Comparison of ENCODE assay signal across 13 mouse cellular contexts in the genomic region with DNA sequence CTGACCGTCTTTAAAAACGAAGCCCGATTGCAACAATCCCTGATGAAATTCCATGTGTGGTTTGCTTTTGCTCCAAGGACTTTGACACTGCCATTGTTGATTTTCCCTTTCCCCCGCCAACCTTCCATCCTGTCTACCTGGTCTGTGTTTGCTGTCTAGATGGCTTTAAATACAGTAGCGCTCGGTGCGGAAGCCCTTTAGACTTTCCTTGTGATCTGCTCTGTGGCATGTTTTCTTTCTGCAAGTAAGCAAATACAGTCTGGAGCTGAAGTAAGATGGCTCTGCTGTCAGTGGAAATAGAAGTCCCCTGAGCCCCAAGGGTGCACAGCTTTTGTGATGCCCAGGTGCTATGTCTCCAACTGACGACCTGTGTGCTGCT. TPM values are rescaled to one million over a fixed set of nuclear protein-coding genes. Genes with fewer than 3 reads are reported as not detected.
A peak's percentile ranks its signal among the peaks of the same experiment; 100 is the strongest.
DNase-seq lines count a peak whose midpoint lies in the region; ATAC-seq and TF ChIP-seq lines count a peak whose summit lies in the region.
"Had no signal": no experiment of that assay in that cellular context is flagged by ENCODE, and none has a peak within 500 bp of the region (broad histone marks: within the 10 kb centered on the region; RNA-seq: fewer than 3 reads in every experiment).

No protein-coding gene starts in this region.

- no peaks in the 10 kb centered on the region for H3K9me3 ChIP-seq in forebrain, embryonic 13.5 days (replicated peaks)
- H3K9me3 ChIP-seq in intestine, postnatal 0 days (ENCODE audit: control insufficient read depth) = no peaks in the 10 kb centered on the region
- no peaks in the 10 kb centered on the region for H3K9me3 ChIP-seq in midbrain, embryonic 16.5 days (replicated peaks; ENCODE audit: control insufficient read depth, low read length, poor library complexity, severe bottlenecking)
- H3K9me3 ChIP-seq in lung, postnatal 0 days (ENCODE audit: low read length) = no peaks in the 10 kb centered on the region
- H3K9me3 ChIP-seq: embryonic facial prominence, embryonic 12.5 days had no signal

- H3K27me3 ChIP-seq in forebrain, embryonic 13.5 days = no peaks in the 10 kb centered on the region
- no peaks in the 10 kb centered on the region for H3K27me3 ChIP-seq in intestine, postnatal 0 days (replicated peaks; ENCODE audit: control insufficient read depth, insufficient read depth, low read length)
- no peaks in the 10 kb centered on the region for H3K27me3 ChIP-seq in midbrain, embryonic 16.5 days (ENCODE audit: control insufficient read depth, insufficient read depth, low read depth, low read length)
- no peaks in the 10 kb centered on the region for H3K27me3 ChIP-seq in lung, postnatal 0 days (replicated peaks; ENCODE audit: insufficient read depth, low read length)
- H3K27me3 ChIP-seq: embryonic facial prominence, embryonic 12.5 days had no signal

- peak overlapping the region; percentile 69 for H3K27ac ChIP-seq in forebrain, embryonic 13.5 days
- H3K27ac ChIP-seq in intestine, postnatal 0 days (ENCODE audit: low read depth, low read length) = no peak overlapping the region
- peak overlapping the region; percentile 75 for H3K27ac ChIP-seq in midbrain, embryonic 16.5 days (ENCODE audit: low read length)
- H3K27ac ChIP-seq in lung, postnatal 0 days (ENCODE audit: low read length) = no peak overlapping the region
- H3K27ac ChIP-seq: embryonic facial prominence, embryonic 12.5 days; kidney, postnatal 0 days had no signal

- peaks cover 29% of the 10 kb centered on the region for H3K4me1 ChIP-seq in forebrain, embryonic 13.5 days
- no peaks in the 10 kb centered on the region for H3K4me1 ChIP-seq in intestine, postnatal 0 days (replicated peaks; ENCODE audit: control insufficient read depth, insufficient read depth, low read length)
- H3K4me1 ChIP-seq in midbrain, embryonic 16.5 days (ENCODE audit: control insufficient read depth, insufficient read depth, low read length) = peaks cover 29% of the 10 kb centered on the region
- H3K4me1 ChIP-seq in lung, postnatal 0 days (ENCODE audit: insufficient read depth, low read depth, low read length) = no peaks in the 10 kb centered on the region

- ATAC-seq in forebrain, embryonic 13.5 days = no peak
- peak; percentile 55; the same call in 1 of the 2 replicates for ATAC-seq in intestine, postnatal 0 days
- ATAC-seq in midbrain, embryonic 16.5 days = no peak
- no peak for ATAC-seq in lung, postnatal 0 days
- ATAC-seq: activated CD4-positive, CD25-positive, alpha-beta regulatory T cell, adult 4 months had no signal

- no peak overlapping the region for H3K4me2 ChIP-seq in forebrain, embryonic 13.5 days
- no peak overlapping the region; the same call in 1 of the 2 replicates for H3K4me2 ChIP-seq in intestine, postnatal 0 days (replicated peaks; ENCODE audit: low read depth)
- H3K4me2 ChIP-seq in midbrain, embryonic 16.5 days (ENCODE audit: low read length) = no peak overlapping the region
- no peak overlapping the region for H3K4me2 ChIP-seq in lung, postnatal 0 days (replicated peaks; ENCODE audit: low read depth, low read length)
- H3K4me2 ChIP-seq: embryonic facial prominence, embryonic 12.5 days; heart, embryonic 11.5 days had no signal

- no peak overlapping the region for H3K4me3 ChIP-seq in forebrain, embryonic 13.5 days
- H3K4me3 ChIP-seq in intestine, postnatal 0 days (ENCODE audit: low read depth, low read length) = no peak overlapping the region
- no peak overlapping the region for H3K4me3 ChIP-seq in midbrain, embryonic 16.5 days (ENCODE audit: low read depth, low read length)
- H3K4me3 ChIP-seq in lung, postnatal 0 days (ENCODE audit: low read depth, low read length) = no peak overlapping the region
- H3K4me3 ChIP-seq: embryonic facial prominence, embryonic 12.5 days had no signal

- peaks cover 12% of the 10 kb centered on the region for H3K36me3 ChIP-seq in forebrain, embryonic 13.5 days (ENCODE audit: poor library complexity, severe bottlenecking)
- H3K36me3 ChIP-seq in intestine, postnatal 0 days (ENCODE audit: control insufficient read depth, insufficient read depth) = no peaks in the 10 kb centered on the region
- H3K36me3 ChIP-seq in midbrain, embryonic 16.5 days (ENCODE audit: control insufficient read depth, insufficient read depth, low read length) = peaks cover 3% of the 10 kb centered on the region; the same call in 1 of the 2 replicates
- no peaks in the 10 kb centered on the region for H3K36me3 ChIP-seq in lung, postnatal 0 days (ENCODE audit: insufficient read depth, low read length)

- no peak for TF ChIP-seq CTCF in intestine, postnatal 0 days (IDR thresholded peaks at IDR 0.05; ENCODE audit: low read depth)
- TF ChIP-seq CTCF in lung, postnatal 0 days (IDR thresholded peaks at IDR 0.05) = no peak

- DNase-seq in CD4-positive, CD25-positive, alpha-beta regulatory T cell, adult 2 months (ENCODE audit: low read depth, low spot score) = peak; percentile 37
- DNase-seq in urinary bladder, postnatal 25 days (ENCODE audit: low spot score) = no peak
- no peak for DNase-seq in lung, postnatal 0 days (ENCODE audit: low spot score)
- DNase-seq in kidney, adult 11 months = no peak
- no peak for DNase-seq in urinary bladder, postnatal 10 days (ENCODE audit: low spot score)
- DNase-seq: thymus, adult 2 months had no signal

- no peak for TF ChIP-seq EP300 in lung, postnatal 0 days (IDR thresholded peaks at IDR 0.05)

- H3K9ac ChIP-seq in forebrain, embryonic 13.5 days = peak overlapping the region; percentile 54; the same call in 1 of the 2 replicates
- H3K9ac ChIP-seq in intestine, postnatal 0 days (ENCODE audit: low read depth, low read length) = no peak overlapping the region
- peak overlapping the region; percentile 50; the same call in 1 of the 2 replicates for H3K9ac ChIP-seq in midbrain, embryonic 16.5 days (ENCODE audit: low read depth, low read length)
- H3K9ac ChIP-seq in lung, postnatal 0 days (replicated peaks; ENCODE audit: low read depth) = no peak overlapping the region
- H3K9ac ChIP-seq: embryonic facial prominence, embryonic 12.5 days had no signal

- WGBS in forebrain, embryonic 13.5 days = 68% methylated on average over 8 of the region's 8 CpGs
- WGBS in intestine, postnatal 0 days = 39% methylated on average over 8 of the region's 8 CpGs
- 54% methylated on average over 8 of the region's 8 CpGs for WGBS in midbrain, embryonic 16.5 days
- 58% methylated on average over 8 of the region's 8 CpGs for WGBS in lung, postnatal 0 days

RNA-seq across cellular contexts. Expression of gene Gja10, which starts 31.6 kb away (rescaled TPM):
- 0.08 TPM in 1 of 2 replicates, not detected in the other for polyA plus RNA-seq in forebrain, embryonic 13.5 days (2015; fragmentation: Nextera tagmentation; extraction: Ambion mirVana)
- polyA plus RNA-seq in intestine, postnatal 0 days (2015; fragmentation: Nextera tagmentation; extraction: Ambion mirVana) = not detected in 2 replicates
- polyA plus RNA-seq in midbrain, embryonic 16.5 days (2015; fragmentation: Nextera tagmentation; extraction: Ambion mirVana) = 0.10 TPM in 1 of 2 replicates, not detected in the other
- polyA plus RNA-seq in lung, postnatal 0 days (2015; fragmentation: Nextera tagmentation; extraction: Ambion mirVana) = not detected in 2 replicates
- polyA plus RNA-seq: activated CD4-positive, CD25-positive, alpha-beta regulatory T cell, adult 4 months; heart, embryonic 11.5 days; kidney, postnatal 0 days had no signal

RNA-seq across cellular contexts. Expression of gene Casp8ap2, which starts 44.3 kb away (rescaled TPM):
- polyA plus RNA-seq in forebrain, embryonic 13.5 days (2015; fragmentation: Nextera tagmentation; extraction: Ambion mirVana) = 66.1 and 88.3 TPM in 2 replicates
- 18.4 and 19.2 TPM in 2 replicates for polyA plus RNA-seq in intestine, postnatal 0 days (2015; fragmentation: Nextera tagmentation; extraction: Ambion mirVana)
- 33.2 and 43.4 TPM in 2 replicates for polyA plus RNA-seq in midbrain, embryonic 16.5 days (2015; fragmentation: Nextera tagmentation; extraction: Ambion mirVana)
- polyA plus RNA-seq in lung, postnatal 0 days (2015; fragmentation: Nextera tagmentation; extraction: Ambion mirVana) = 35.3 and 36.2 TPM in 2 replicates

Comparison
In these comparisons a context has a peak if more than half of its experiments do, and no peak if none do; other contexts are left out.
1. H3K27ac ChIP-seq: peak in forebrain, embryonic 13.5 days (single experiment) and midbrain, embryonic 16.5 days (single experiment); none in intestine, postnatal 0 days (single experiment) and lung, postnatal 0 days (single experiment).
2. H3K9ac ChIP-seq: peak in forebrain, embryonic 13.5 days (single experiment) and midbrain, embryonic 16.5 days (single experiment); none in intestine, postnatal 0 days (single experiment) and lung, postnatal 0 days (single experiment).